In the genomic region with DNA sequence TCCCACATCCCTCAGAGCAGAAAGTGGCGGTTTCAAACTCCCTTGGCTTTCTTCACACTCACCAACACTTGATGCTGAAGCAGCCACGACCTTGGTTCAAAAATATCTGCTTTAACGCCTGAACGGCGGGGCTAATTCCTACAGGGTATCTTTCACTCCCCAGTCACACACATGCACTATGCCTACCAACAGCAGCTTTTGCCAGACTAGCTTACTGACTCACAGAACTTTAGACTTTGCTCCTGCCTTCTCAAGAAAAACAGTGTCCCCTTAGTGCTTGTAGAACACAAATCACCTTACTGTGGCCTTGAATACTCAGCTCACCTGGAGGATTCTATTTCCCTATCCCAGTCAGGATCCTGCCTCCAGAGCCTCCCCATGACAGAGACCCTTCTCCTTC, we compare ENCODE assay signal across 32 mouse cellular contexts. TPM values are rescaled to one million over a fixed set of nuclear protein-coding genes. Genes with fewer than 3 reads are reported as not detected.
"Had no signal": no experiment of that assay in that cellular context is flagged by ENCODE, and none has a peak within 500 bp of the region (broad histone marks: within the 10 kb centered on the region; RNA-seq: fewer than 3 reads in every experiment).

No protein-coding gene starts in this region.

RNA-seq across cellular contexts. Expression of gene Gm7168, which starts 22.6 kb away (rescaled TPM):
- polyA plus RNA-seq: limb, embryonic 10.5 days; limb, embryonic 11.5 days; limb, embryonic 12.5 days; limb, embryonic 13.5 days; limb, embryonic 15.5 days; liver, adult 2 months; liver, embryonic 11.5 days; liver, embryonic 12.5 days; liver, embryonic 13.5 days; liver, embryonic 14.5 days; liver, embryonic 15.5 days; liver, embryonic 16.5 days; liver, postnatal 0 days; lung, embryonic 14.5 days; lung, embryonic 15.5 days; lung, embryonic 16.5 days; lung, postnatal 0 days; macrophage; midbrain, embryonic 10.5 days; midbrain, embryonic 11.5 days; midbrain, embryonic 12.5 days; midbrain, embryonic 13.5 days; midbrain, embryonic 14.5 days; midbrain, embryonic 15.5 days; midbrain, embryonic 16.5 days; midbrain, postnatal 0 days; myocyte; neural tube, embryonic 11.5 days; neural tube, embryonic 12.5 days; neural tube, embryonic 13.5 days had no signal

RNA-seq across cellular contexts. Expression of gene Gm7356, which starts 32.7 kb away (rescaled TPM):
- polyA plus RNA-seq: limb, embryonic 10.5 days; limb, embryonic 11.5 days; limb, embryonic 12.5 days; limb, embryonic 13.5 days; limb, embryonic 14.5 days; limb, embryonic 15.5 days; liver, adult 2 months; liver, embryonic 11.5 days; liver, embryonic 12.5 days; liver, embryonic 13.5 days; liver, embryonic 14.5 days; liver, embryonic 15.5 days; liver, embryonic 16.5 days; liver, postnatal 0 days; lung, adult 2 months; lung, embryonic 14.5 days; lung, embryonic 15.5 days; lung, embryonic 16.5 days; lung, postnatal 0 days; macrophage; midbrain, embryonic 10.5 days; midbrain, embryonic 11.5 days; midbrain, embryonic 12.5 days; midbrain, embryonic 13.5 days; midbrain, embryonic 14.5 days; midbrain, embryonic 15.5 days; midbrain, embryonic 16.5 days; midbrain, postnatal 0 days; myocyte; neural tube, embryonic 11.5 days; neural tube, embryonic 12.5 days; neural tube, embryonic 13.5 days had no signal
